Mouse (Mus musculus): ENCODE measurements around the gene Ryr1.
"Not testable (repeated sequence)": the region's sequence is repeated elsewhere in the genome, so short reads cannot be mapped to it uniquely, and the experiment has no call there.

Ryr1 gene

GRCm38 (mm10) chr7:29146625-29147367 is 21.8 kb upstream of the Ryr1 start:
- in situ Hi-C loops (cut with MboI) = no loop called here

GRCm38 (mm10) chr7:29144006-29144405 is 19.0 kb upstream of the Ryr1 start:
- in situ Hi-C loops (cut with MboI) = no loop called here

GRCm38 (mm10) chr7:29141416-29141815 is 16.4 kb upstream of the Ryr1 start:
- in situ Hi-C loops (cut with MboI) = no loop called here

GRCm38 (mm10) chr7:29139237-29139636 is 14.3 kb upstream of the Ryr1 start:
- in situ Hi-C loops (cut with MboI) = not testable (repeated sequence)

GRCm38 (mm10) chr7:29137429-29137828 is 12.4 kb upstream of the Ryr1 start:
- in situ Hi-C loops (cut with MboI) = no loop called here

- in situ Hi-C loops (cut with MboI) = no loop called here
Observed at GRCm38 (mm10) chr7:29134693-29135386, 9.9 kb upstream of the Ryr1 start, which contains the start of gene Rasgrp4. Rasgrp4 (plus strand) TSS chr7:29134851.

- in situ Hi-C loops (cut with MboI) = no loop called here
Observed at GRCm38 (mm10) chr7:29134230-29134629, 9.3 kb upstream of the Ryr1 start.

GRCm38 (mm10) chr7:29128725-29129124 is 3.7 kb upstream of the Ryr1 start:
- in situ Hi-C loops (cut with MboI) = loop anchor here (10.0 kb wide), 1 partner anchor 116 kb away; the partner anchor contains the start of gene 2200002D01Rik

- in situ Hi-C loops (cut with MboI) = loop anchor here (10.0 kb wide), 1 partner anchor 118 kb away; the partner anchor contains the start of gene 2200002D01Rik
Observed at GRCm38 (mm10) chr7:29126173-29126915, 1.4 kb upstream of the Ryr1 start.

GRCm38 (mm10) chr7:29123531-29124358 is 1.2 kb downstream of the Ryr1 start:
- in situ Hi-C loops (cut with MboI) = loop anchor here (10.0 kb wide), 1 partner anchor 121 kb away; the partner anchor contains the start of gene 2200002D01Rik

- in situ Hi-C loops (cut with MboI) = loop anchor here (10.0 kb wide), 1 partner anchor 122 kb away; the partner anchor contains the start of gene 2200002D01Rik
Observed at GRCm38 (mm10) chr7:29122821-29123220, 2.2 kb downstream of the Ryr1 start.

GRCm38 (mm10) chr7:29119526-29119925 is 5.5 kb downstream of the Ryr1 start:
- in situ Hi-C loops (cut with MboI) = no loop called here

- in situ Hi-C loops (cut with MboI) = no loop called here
Observed at GRCm38 (mm10) chr7:29118142-29118851, 6.7 kb downstream of the Ryr1 start.

GRCm38 (mm10) chr7:29108992-29109955 is 15.7 kb downstream of the Ryr1 start:
- in situ Hi-C loops (cut with MboI) = no loop called here

GRCm38 (mm10) chr7:29101286-29102017 is 23.5 kb downstream of the Ryr1 start:
- in situ Hi-C loops (cut with MboI) = no loop called here

GRCm38 (mm10) chr7:29097131-29097530 is 27.8 kb downstream of the Ryr1 start:
- in situ Hi-C loops (cut with MboI) = no loop called here

GRCm38 (mm10) chr7:29088817-29089216 is 36.2 kb downstream of the Ryr1 start:
- in situ Hi-C loops (cut with MboI) = no loop called here

GRCm38 (mm10) chr7:29086902-29087301 is 38.1 kb downstream of the Ryr1 start:
- in situ Hi-C loops (cut with MboI) = no loop called here

- in situ Hi-C loops (cut with MboI) = no loop called here
Observed at GRCm38 (mm10) chr7:29085981-29086380, 39.0 kb downstream of the Ryr1 start.

Measured in mature B cell (primary cell).